Mouse (Mus musculus): Measurements from ENCODE around the gene Cct7. TPM values are rescaled to one million over a fixed set of nuclear protein-coding genes. Genes with fewer than 3 reads are reported as not detected.
"Not testable (repeated sequence)": the region's sequence is repeated elsewhere in the genome, so short reads cannot be mapped to it uniquely, and the experiment has no call there.

Gene Cct7
- polyA plus RNA-seq (2012; rRNA removed) = 163 and 180 TPM in 2 replicates

- peak; percentile 99 to 100 for DNase-seq (ENCODE audit: extremely low spot score in 1 of 2, low spot score in 1 of 2)
These were observed at the start of gene Cct7 for GRCm38 (mm10) chr6:85450697-85451663. Cct7 (plus strand) TSS chr6:85451514.

- DNase-seq (ENCODE audit: extremely low spot score in 1 of 2, low spot score in 1 of 2) = no peak
These were observed 48.7 kb upstream of the Cct7 start for GRCm38 (mm10) chr6:85402613-85403012.

GRCm38 (mm10) chr6:85403039-85403438, 48.3 kb upstream of the Cct7 start:
- DNase-seq (ENCODE audit: extremely low spot score in 1 of 2, low spot score in 1 of 2) = no peak

- no peak for DNase-seq (ENCODE audit: extremely low spot score in 1 of 2, low spot score in 1 of 2)
These were observed 42.3 kb upstream of the Cct7 start for GRCm38 (mm10) chr6:85409003-85409402.

- peak in 1 of 2 experiments; percentile 41 for DNase-seq (ENCODE audit: extremely low spot score in 1 of 2, low spot score in 1 of 2)
These were observed 40.5 kb upstream of the Cct7 start for GRCm38 (mm10) chr6:85410771-85411273.

GRCm38 (mm10) chr6:85415829-85416228, 35.5 kb upstream of the Cct7 start:
- DNase-seq (ENCODE audit: extremely low spot score in 1 of 2, low spot score in 1 of 2) = no peak

GRCm38 (mm10) chr6:85419150-85419549, 32.2 kb upstream of the Cct7 start:
- no peak for DNase-seq (ENCODE audit: extremely low spot score in 1 of 2, low spot score in 1 of 2)

- no peak for DNase-seq (ENCODE audit: extremely low spot score in 1 of 2, low spot score in 1 of 2)
These were observed 27.4 kb upstream of the Cct7 start, which contains the start of gene Noto for GRCm38 (mm10) chr6:85423836-85424379. Noto (plus strand) TSS chr6:85423886.

GRCm38 (mm10) chr6:85431274-85431841, 20.0 kb upstream of the Cct7 start:
- no peak for DNase-seq (ENCODE audit: extremely low spot score in 1 of 2, low spot score in 1 of 2)

- DNase-seq (ENCODE audit: extremely low spot score in 1 of 2, low spot score in 1 of 2) = peak; percentile 60 to 85
These were observed 19.4 kb upstream of the Cct7 start, which contains the start of gene Smyd5 for GRCm38 (mm10) chr6:85431842-85432431. Smyd5 (plus strand) TSS chr6:85431989.

- DNase-seq (ENCODE audit: extremely low spot score in 1 of 2, low spot score in 1 of 2) = no peak
These were observed 17.4 kb upstream of the Cct7 start for GRCm38 (mm10) chr6:85433865-85434264.

GRCm38 (mm10) chr6:85436204-85436603, 15.1 kb upstream of the Cct7 start:
- DNase-seq (ENCODE audit: extremely low spot score in 1 of 2, low spot score in 1 of 2) = no peak

- no peak for DNase-seq (ENCODE audit: extremely low spot score in 1 of 2, low spot score in 1 of 2)
These were observed 14.7 kb upstream of the Cct7 start for GRCm38 (mm10) chr6:85436631-85437030.

GRCm38 (mm10) chr6:85441142-85441541, 10.2 kb upstream of the Cct7 start:
- DNase-seq (ENCODE audit: extremely low spot score in 1 of 2, low spot score in 1 of 2) = no peak

- no peak for DNase-seq (ENCODE audit: extremely low spot score in 1 of 2, low spot score in 1 of 2)
These were observed 7.7 kb upstream of the Cct7 start for GRCm38 (mm10) chr6:85443488-85444233.

GRCm38 (mm10) chr6:85444266-85444965, 6.9 kb upstream of the Cct7 start:
- DNase-seq (ENCODE audit: extremely low spot score in 1 of 2, low spot score in 1 of 2) = no peak

- DNase-seq (ENCODE audit: extremely low spot score in 1 of 2, low spot score in 1 of 2) = no peak
These were observed 6.0 kb upstream of the Cct7 start for GRCm38 (mm10) chr6:85445286-85445685.

- no peak for DNase-seq (ENCODE audit: extremely low spot score in 1 of 2, low spot score in 1 of 2)
These were observed 4.0 kb upstream of the Cct7 start for GRCm38 (mm10) chr6:85447351-85447750.

GRCm38 (mm10) chr6:85450140-85450539, 1.2 kb upstream of the Cct7 start:
- DNase-seq (ENCODE audit: extremely low spot score in 1 of 2, low spot score in 1 of 2) = not testable (repeated sequence)
